Mouse (Mus musculus): ENCODE results near the gene Ifnar2.

DNA sequence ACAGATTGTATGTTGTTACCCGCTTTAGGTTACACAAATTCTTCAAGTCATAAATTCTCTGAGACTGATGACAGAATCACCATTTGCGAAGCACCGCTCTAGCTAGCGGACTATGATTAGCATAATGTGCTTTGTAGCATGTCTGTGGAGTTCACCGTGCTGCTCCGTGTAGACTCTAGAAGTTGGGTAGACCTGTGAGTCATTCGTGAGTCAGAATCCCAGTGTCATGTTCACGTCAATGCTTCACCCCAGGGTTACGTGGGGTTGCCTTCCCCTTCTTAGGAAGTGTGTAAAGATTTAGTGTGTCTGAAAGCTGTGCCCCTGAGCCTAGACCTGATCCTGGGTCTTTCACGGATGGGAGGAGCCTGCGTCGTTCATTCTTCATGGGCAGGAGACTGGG lies 25.4 kb downstream of the Ifnar2 start:
- no peak for TF ChIP-seq MAFK (IDR thresholded peaks at IDR 0.05; ENCODE audit: insufficient read depth, low read depth, low read length)
- no peak for TF ChIP-seq ZNF384 (IDR thresholded peaks at IDR 0.05; ENCODE audit: low read depth, low read length)
- no peak for TF ChIP-seq ZC3H11A (IDR thresholded peaks at IDR 0.05; ENCODE audit: borderline replicate concordance, low read depth, low read length)
- TF ChIP-seq HCFC1 (IDR thresholded peaks at IDR 0.05; ENCODE audit: borderline replicate concordance, insufficient read depth, low read length) = no peak
- TF ChIP-seq CHD2 (IDR thresholded peaks at IDR 0.05; ENCODE audit: low read depth, low read length) = no peak
